Mouse (Mus musculus) lung, adult 2 months (tissue): Measurements from ENCODE around the gene Arglu1.

ENCODE experiments used
- CTCF ChIP-seq: fragments of 200-500 bp; IDR thresholded peaks from 2 replicates; pipeline ENCODE4 v1.5.1; 2011; ENCODE audit warnings: mild to moderate bottlenecking, low read length, control low read depth; ENCODE audit not compliant: insufficient read depth
- POLR2A ChIP-seq: fragments of 200-500 bp; IDR thresholded peaks from 2 replicates; pipeline ENCODE4 v1.6.1; 2011; ENCODE audit warnings: low read depth, mild to moderate bottlenecking, control low read depth, low read length, borderline replicate concordance; ENCODE audit errors: extremely low read depth

GRCm38 (mm10) chr8:8653906-8654489 lies 36.3 kb downstream of the Arglu1 start:
- TF ChIP-seq POLR2A: no peak
- no peak for TF ChIP-seq CTCF
